Mouse (Mus musculus) kidney, adult 2 months (tissue): ENCODE measurements around the gene Cacybp. TPM values are rescaled to one million over a fixed set of nuclear protein-coding genes. Genes with fewer than 3 reads are reported as not detected.

Experiments used
- DNase-seq: peaks from one replicate; pipeline ENCODE4 v3.0.0; 2021
- H3K27ac ChIP-seq: fragments of 200-500 bp; 2 replicates; pipeline ENCODE4 v1.5.1; 2012; ENCODE audit warnings: low read depth, low read length, control low read depth, inconsistent platforms; ENCODE audit not compliant: insufficient read depth
- H3K27me3 ChIP-seq: fragments of 200-500 bp; replicated peaks from 2 replicates; pipeline ENCODE4 v1.6.1; 2012; ENCODE audit warnings: mild to moderate bottlenecking, moderate library complexity, low read length, inconsistent platforms; ENCODE audit not compliant: control insufficient read depth, insufficient read depth
- H3K36me3 ChIP-seq: fragments of 200-500 bp; 2 replicates; pipeline ENCODE4 v1.6.1; 2012; ENCODE audit warnings: mild to moderate bottlenecking, moderate library complexity, low read length, inconsistent platforms; ENCODE audit not compliant: control insufficient read depth, insufficient read depth
- H3K4me1 ChIP-seq: fragments of 200-500 bp; 2 replicates; pipeline ENCODE4 v1.6.1; 2011; ENCODE audit warnings: low read length; ENCODE audit not compliant: control insufficient read depth, insufficient read depth
- H3K4me3 ChIP-seq: fragments of 200-500 bp; 2 replicates; pipeline ENCODE4 v1.5.1; 2011; ENCODE audit warnings: mild to moderate bottlenecking, low read depth, low read length, control low read depth; ENCODE audit not compliant: insufficient read depth
- CTCF ChIP-seq: fragments of 200-500 bp; conservative IDR thresholded peaks from 2 replicates; pipeline ENCODE4 v1.5.1; 2011; ENCODE audit warnings: low read depth, mild to moderate bottlenecking, control low read depth, low read length, moderate library complexity, mixed read lengths; ENCODE audit not compliant: insufficient read depth, insufficient read length
- POLR2A ChIP-seq: fragments of 200-500 bp; IDR thresholded peaks from one replicate; pipeline ENCODE4 v1.6.1; 2011; ENCODE audit warnings: low read depth, low read length, control low read depth
- WGBS: fragments of 180-500 bp; shearing (Covaris S2); methylation state at CpG from one replicate; pipeline ENCODE4 v1.1.7; 2018; 5-methylcytosine and 5-hydroxymethylcytosine counted together
- polyA plus RNA-seq: library from polyadenylated mRNA; depleted of rRNA; stranded (reverse); fragments of >200 nt; gene quantifications from 2 replicates; pipeline ENCODE4 v1.2.3, GENCODE M21; 2012; rRNA removed

Gene Cacybp
- polyA plus RNA-seq = 5.6 and 8.1 TPM in 2 replicates

GRCm38 (mm10) chr1:160212703-160213669, at the start of gene Cacybp:
Gene Cacybp (minus strand): TSS chr1:160212875.
- H3K36me3 ChIP-seq = no peaks in the 10 kb centered on the region
- no peaks in the 10 kb centered on the region; the same call in 1 of the 2 replicates for H3K4me1 ChIP-seq
- under 1% methylated on average over 76 of the region's 76 CpGs for WGBS
- H3K4me3 ChIP-seq = peak within 1 kb of the TSS; percentile 86
- peak within 1 kb of the TSS; percentile 99 for H3K27ac ChIP-seq
- TF ChIP-seq POLR2A = peak; percentile 68
- TF ChIP-seq CTCF = peak; percentile 81
- H3K27me3 ChIP-seq = no peaks in the 10 kb centered on the region
- DNase-seq = peak; percentile 100

GRCm38 (mm10) chr1:160262415-160262814, 49.7 kb upstream of the Cacybp start:
- Histone ChIP-seq H3K4me1 (no peaks in the 10 kb centered on the region; the same call in 1 of the 2 replicates), H3K4me3 (no peak overlapping the region), H3K36me3 (no peaks in the 10 kb centered on the region), H3K27ac (no peak overlapping the region), H3K27me3 (no peaks in the 10 kb centered on the region)
- WGBS = 74% methylated on average over 4 of the region's 4 CpGs
- TF ChIP-seq CTCF (no peak), POLR2A (no peak)
- DNase-seq = no peak

- Histone ChIP-seq H3K27me3 (no peaks in the 10 kb centered on the region), H3K36me3 (no peaks in the 10 kb centered on the region), H3K4me3 (no peak overlapping the region), H3K27ac (no peak overlapping the region), H3K4me1 (no peaks in the 10 kb centered on the region; the same call in 1 of the 2 replicates)
- 50% methylated on average over 2 of the region's 2 CpGs for WGBS
- no peak for DNase-seq
- no peak for TF ChIP-seq CTCF
- no peak for TF ChIP-seq POLR2A
These were observed 49.2 kb upstream of the Cacybp start for GRCm38 (mm10) chr1:160261849-160262248.

- DNase-seq = no peak
- H3K36me3 ChIP-seq = no peaks in the 10 kb centered on the region
- H3K27ac ChIP-seq = no peak overlapping the region
- 87% methylated on average over 4 of the region's 4 CpGs for WGBS
- TF ChIP-seq POLR2A (no peak), CTCF (no peak)
- no peaks in the 10 kb centered on the region; the same call in 1 of the 2 replicates for H3K4me1 ChIP-seq
- no peaks in the 10 kb centered on the region for H3K27me3 ChIP-seq
- H3K4me3 ChIP-seq = no peak overlapping the region
These were observed 47.9 kb upstream of the Cacybp start for GRCm38 (mm10) chr1:160260605-160261004.

GRCm38 (mm10) chr1:160259884-160260283, 47.2 kb upstream of the Cacybp start:
- Histone ChIP-seq H3K27me3 (no peaks in the 10 kb centered on the region), H3K27ac (no peak overlapping the region), H3K36me3 (no peaks in the 10 kb centered on the region), H3K4me1 (no peaks in the 10 kb centered on the region; the same call in 1 of the 2 replicates), H3K4me3 (no peak overlapping the region)
- DNase-seq = peak; percentile 30
- 53% methylated on average over 7 of the region's 7 CpGs for WGBS
- TF ChIP-seq CTCF = no peak
- no peak for TF ChIP-seq POLR2A

GRCm38 (mm10) chr1:160253108-160253507, 40.4 kb upstream of the Cacybp start:
- DNase-seq = no peak
- Histone ChIP-seq H3K27ac (no peak overlapping the region), H3K36me3 (no peaks in the 10 kb centered on the region), H3K27me3 (no peaks in the 10 kb centered on the region), H3K4me3 (no peak overlapping the region), H3K4me1 (no peaks in the 10 kb centered on the region)
- WGBS = 85% methylated on average over 2 of the region's 2 CpGs
- TF ChIP-seq POLR2A (no peak), CTCF (no peak)

- no peaks in the 10 kb centered on the region for H3K27me3 ChIP-seq
- H3K4me3 ChIP-seq = no peak overlapping the region
- TF ChIP-seq CTCF = no peak
- TF ChIP-seq POLR2A = no peak
- WGBS = 80% methylated on average over 5 of the region's 5 CpGs
- no peaks in the 10 kb centered on the region for H3K4me1 ChIP-seq
- H3K36me3 ChIP-seq = no peaks in the 10 kb centered on the region
- no peak overlapping the region for H3K27ac ChIP-seq
- DNase-seq = no peak
These were observed 38.8 kb upstream of the Cacybp start for GRCm38 (mm10) chr1:160251388-160252007.
